Mouse (Mus musculus): ENCODE measurements around the gene Gid4.

DNA sequence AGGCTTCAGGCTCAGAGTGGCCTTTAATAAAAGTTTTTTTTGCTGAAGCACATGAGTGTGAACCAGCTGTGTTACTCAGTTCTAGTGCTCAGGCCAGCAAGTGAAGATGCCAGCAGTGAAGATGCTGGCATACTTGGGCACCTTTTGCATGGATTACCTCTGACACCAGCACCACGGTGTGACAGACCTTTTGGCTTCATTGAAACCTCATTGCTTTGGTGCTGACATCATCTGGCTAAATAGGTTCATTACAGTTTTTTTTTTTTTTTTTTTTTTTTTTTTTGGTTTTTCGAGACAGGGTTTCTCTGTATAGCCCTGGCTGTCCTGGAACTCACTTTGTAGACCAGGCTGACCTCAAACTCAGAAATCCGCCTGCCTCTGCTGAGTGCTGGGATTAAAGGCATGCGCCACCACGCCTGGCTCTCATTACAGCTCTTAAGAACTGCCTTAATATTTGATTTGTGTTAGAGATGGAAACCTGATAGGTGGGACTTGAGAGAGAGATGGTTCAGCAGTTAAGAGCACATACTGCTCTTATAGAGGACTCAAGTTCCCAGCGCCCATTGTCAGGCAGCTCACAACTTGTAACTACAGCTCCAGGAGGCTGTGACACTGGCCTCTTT, 5.2 kb downstream of the Gid4 start:
- TF ChIP-seq CTCF (IDR thresholded peaks at IDR 0.05; ENCODE audit: low read depth, low read length) (no peak), POLR2A (IDR thresholded peaks at IDR 0.05; ENCODE audit: insufficient read depth, low read length) (no peak), EP300 (IDR thresholded peaks at IDR 0.05; ENCODE audit: insufficient read depth, low read depth, low read length) (no peak)

Measured in ES-Bruce4 (cell line).